Mouse (Mus musculus) lung, postnatal 36 days (tissue): Measurements from ENCODE around the gene Jph3.

Experiments used
- DNase-seq: peaks from one replicate; pipeline ENCODE4 v3.0.0; 2022; ENCODE audit warnings: mixed read lengths

Jph3 gene

DNA sequence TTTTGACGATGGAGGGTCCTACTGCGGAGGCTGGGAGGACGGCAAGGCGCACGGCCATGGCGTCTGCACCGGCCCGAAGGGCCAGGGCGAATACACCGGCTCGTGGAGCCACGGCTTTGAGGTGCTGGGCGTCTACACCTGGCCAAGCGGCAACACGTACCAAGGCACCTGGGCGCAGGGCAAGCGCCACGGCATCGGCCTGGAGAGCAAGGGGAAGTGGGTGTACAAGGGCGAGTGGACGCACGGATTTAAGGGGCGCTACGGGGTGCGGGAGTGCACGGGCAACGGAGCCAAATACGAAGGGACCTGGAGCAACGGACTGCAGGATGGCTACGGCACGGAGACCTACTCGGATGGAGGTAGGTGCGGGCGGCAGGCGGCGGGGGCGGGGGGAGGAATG lies 1.2 kb downstream of the Jph3 start:
- no peak for DNase-seq

DNA sequence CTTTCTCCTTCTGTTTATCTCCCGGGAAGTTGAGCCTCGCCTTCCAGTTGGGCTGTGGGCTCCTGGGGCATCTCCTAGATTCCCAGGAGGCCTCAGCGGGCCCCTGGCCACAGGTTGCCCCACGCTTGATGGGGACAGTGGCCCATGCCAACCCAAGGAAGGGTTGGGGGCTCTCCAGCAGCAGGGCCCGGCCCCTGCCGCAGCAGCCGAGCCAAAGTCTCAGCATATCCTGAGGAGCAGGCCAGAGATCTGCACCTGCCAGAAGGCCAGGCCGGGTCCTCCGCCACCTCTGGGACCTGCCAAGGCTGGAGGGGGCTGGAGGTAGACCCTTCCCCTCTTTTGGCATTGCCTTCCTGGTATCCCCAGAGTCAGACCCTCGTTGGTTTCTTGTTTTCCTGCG lies 1.6 kb downstream of the Jph3 start:
- no peak for DNase-seq

DNA sequence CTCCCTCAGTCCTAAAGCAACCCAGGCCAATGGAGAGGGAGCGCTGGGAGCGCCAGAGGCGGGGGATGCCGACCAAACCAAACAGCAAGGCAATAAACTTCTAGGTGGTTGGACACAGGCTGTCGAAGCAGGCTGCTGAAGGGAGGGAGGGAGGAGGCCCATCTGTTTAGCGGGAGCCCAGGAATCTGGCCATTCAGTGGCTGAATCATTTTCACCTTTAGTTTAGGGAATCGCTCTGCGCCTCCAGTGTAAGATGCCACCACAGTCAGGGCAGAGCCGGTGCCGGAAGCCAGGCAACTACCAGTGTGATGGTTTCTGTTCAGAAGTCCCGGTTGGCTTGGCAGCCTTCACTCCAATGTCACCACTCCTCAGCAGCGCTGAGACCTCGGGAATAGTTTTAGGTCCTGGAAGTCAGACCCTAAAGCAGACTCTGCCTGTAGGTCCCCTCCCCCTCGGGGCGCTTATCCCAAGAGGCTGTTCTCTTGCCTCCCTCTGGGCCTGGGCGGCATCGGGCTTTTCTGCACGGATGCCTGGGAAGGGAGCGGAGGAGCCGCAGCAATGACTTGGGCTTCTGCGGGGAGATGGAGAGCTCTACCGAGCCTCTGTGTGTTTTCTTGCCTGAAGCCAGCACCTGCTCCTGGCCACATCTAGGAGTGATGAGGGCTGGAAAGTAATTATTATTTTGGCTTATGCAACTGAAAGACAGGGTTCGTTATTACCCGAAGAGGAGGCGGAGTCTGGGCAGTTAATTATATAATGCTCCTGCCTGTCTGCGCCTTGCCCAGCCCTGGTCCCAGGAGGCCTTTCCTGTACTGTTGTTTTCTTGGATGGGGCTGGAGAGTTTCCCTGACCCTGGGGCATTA lies 2.3 kb downstream of the Jph3 start:
- DNase-seq: no peak

DNA sequence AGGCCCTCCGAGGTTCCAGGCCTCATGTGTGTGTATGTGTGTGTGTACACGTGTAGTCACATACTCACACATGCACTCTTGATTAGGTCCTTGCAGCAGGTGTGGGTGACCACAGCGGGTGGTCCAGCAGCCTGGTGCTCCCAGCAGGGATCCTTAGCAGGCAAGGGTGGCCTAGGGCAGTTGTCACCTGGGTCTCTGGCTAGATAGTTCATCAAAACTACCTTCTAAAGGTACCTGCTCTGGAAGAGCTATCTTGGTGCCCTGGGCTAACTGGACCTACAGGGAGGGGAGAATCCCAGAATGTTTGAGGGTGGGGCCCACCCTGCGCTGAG lies 2.9 kb downstream of the Jph3 start:
- no peak for DNase-seq

DNA sequence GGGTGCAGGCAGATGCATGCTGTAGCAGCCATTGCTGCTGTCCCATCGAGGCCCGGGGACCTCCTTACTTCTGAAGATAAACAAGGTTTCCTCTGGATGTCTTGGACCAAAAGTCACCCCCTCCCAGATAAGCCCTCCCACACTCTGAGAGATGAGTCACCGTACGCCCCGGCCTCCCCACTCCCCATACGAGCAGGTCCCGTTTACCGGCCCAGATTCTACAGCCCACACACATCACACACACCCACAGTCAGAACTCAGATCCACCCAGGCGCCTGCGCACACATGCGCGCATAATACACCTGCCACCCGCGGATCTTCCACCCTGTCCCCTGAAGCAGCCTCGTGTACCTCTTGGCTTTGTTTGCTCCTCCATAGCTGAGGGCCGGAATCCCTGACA lies 4.8 kb downstream of the Jph3 start:
- no peak for DNase-seq

DNA sequence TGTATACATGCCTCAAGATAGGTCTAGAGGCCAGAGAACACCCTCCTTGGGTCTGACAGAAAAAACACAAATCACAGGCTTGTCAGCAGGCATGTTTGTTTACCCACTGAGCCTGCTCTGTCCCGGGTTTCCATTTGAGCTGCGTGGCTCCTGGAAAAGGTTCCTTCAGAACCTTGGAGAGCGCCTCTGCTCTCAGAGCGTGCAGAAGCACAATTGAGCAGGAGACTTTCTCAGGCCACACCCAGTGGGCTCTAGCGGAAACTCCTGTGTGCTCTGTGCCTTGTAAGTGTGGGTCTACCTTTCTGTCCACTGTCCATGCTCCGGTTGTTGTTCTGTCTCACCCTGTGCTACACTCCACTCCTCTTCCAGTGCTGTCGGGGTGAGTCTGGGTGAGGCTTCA lies 6.8 kb downstream of the Jph3 start:
- peak; percentile 34 for DNase-seq

DNA sequence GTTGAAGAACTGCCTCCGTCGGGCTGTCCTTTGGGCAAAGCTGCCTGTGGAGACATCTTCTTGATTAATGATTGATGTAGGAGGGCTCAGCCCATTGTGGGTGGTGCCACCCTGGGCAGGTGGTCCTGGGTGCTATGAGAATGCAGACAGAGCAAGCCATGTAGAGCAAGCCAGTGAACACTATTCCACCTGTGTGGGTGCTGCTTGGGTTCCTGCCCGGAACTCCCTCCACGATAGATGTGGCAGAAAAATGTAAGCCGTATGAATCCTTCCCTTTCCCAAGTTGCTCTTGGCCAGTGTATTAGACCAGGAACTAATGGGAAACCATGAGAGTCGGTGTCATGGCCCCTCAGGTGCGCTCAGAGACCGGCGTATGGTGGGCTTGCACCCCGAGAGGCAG lies 11.3 kb downstream of the Jph3 start:
- DNase-seq: no peak

DNA sequence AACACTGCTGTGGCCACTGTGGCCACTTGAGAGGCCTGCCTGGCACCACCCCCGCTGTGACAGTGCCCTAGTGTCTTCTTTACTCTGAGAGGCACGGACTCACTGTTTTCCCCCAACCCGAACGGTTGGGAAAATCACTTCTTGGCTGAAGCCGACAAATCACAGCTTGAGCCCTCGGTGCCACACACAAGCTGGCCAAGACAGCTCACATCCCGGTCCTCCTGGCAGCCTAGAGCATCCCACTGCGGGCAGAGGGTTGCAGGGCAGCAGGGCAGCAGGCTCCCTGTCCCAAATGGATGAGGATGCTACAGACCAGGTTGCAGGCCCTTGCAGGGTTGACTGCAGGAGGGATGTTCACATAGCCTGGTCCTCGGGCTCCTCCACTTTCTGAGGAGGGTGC lies 20.1 kb downstream of the Jph3 start:
- DNase-seq: no peak

DNA sequence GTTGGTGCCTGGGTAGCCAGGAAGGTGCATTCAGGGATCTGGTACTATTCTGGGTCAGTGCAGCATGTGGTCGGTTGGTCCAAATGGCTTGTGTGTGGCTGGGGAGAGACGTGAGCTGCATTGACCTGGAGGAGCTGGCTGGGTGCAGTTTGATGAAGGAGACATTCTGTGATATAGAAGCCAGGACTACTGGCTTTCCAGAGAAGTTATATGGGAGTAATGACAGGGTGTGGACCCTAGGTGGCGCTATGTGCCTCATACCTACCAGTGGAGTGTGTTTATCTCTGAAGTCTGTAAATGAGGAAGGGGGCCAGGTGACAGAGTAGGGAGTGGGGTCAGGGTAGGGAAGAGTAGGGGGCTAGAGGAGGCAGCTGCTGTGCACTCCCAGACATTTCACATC lies 21.1 kb downstream of the Jph3 start:
- peak; percentile 8 for DNase-seq

DNA sequence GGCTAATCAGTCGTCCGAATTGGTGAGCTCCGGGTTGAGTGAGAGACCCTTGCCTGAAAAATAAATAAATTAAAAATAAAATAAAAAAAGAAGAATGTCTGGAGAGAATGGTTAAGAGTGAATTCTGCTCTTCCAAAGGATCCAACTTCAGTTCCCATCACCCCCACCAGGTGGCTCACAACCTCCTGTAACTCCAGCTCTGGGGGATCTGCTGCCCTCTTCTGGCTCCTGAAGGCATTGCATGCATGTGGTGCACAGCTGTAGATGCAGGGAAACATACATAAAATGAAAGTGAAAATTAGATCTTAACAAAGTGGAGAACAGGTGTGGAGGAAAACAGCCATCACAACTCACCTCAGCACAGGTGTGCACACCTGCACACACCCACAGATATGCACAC lies 22.0 kb downstream of the Jph3 start:
- DNase-seq: peak; percentile 71

DNA sequence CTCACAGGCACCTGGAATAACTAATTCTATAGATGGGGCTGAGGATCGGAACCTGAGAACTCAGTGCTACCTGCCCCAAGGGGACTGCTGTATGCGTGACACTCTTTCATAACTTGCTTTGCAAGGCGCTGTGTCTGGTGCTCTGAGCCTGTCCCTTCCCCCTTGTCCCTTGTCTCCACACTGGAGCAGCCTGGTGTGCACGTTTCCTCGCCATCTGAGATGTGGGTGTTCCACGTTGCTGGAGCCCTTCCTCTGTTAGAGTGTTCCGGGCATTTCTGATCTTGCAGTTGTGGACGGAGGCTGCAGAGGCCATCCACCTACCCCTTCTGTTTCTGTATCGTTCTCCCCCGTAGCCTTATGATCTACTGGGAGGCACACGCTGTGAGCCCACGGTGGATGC lies 29.0 kb downstream of the Jph3 start:
- no peak for DNase-seq

DNA sequence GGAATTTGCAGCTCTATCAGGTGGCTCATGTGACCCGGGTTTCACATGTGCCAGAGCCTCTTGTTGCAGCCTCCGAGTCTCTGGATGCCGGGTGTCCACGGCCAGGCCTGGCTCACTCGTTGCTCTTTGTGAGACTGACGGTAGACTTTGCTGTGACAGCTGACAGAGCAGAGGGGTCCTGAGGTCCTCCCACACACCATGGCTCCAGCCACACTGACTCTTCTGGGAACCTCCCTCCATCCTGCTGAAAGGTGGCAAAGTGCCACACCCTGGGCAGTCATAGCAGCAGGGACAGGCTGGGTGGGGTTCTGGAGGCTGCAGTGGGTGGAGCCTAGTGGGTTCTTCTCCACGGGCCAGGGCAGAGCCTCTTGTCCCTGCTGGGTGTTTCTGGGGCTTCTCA lies 31.1 kb downstream of the Jph3 start:
- no peak for DNase-seq

DNA sequence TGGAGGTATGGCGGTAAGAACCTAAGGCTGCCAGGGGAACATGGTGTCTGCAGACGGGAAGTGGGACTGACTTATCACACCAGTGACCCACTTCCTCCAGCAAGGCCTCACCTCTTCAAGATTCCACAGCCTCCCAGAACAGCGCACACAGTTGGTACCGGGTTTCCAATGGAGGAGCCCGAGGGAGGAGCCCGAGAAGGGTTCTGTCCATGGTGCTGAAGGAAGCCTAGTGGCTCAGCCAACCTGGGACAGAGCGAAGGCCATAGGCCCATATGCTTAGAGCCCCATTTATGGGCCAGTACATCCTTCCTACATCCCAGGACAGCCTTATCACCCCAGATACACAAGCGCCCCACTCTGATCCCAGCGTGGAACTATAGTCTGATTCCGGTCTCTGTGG lies 32.1 kb downstream of the Jph3 start:
- peak; percentile 11 for DNase-seq

DNA sequence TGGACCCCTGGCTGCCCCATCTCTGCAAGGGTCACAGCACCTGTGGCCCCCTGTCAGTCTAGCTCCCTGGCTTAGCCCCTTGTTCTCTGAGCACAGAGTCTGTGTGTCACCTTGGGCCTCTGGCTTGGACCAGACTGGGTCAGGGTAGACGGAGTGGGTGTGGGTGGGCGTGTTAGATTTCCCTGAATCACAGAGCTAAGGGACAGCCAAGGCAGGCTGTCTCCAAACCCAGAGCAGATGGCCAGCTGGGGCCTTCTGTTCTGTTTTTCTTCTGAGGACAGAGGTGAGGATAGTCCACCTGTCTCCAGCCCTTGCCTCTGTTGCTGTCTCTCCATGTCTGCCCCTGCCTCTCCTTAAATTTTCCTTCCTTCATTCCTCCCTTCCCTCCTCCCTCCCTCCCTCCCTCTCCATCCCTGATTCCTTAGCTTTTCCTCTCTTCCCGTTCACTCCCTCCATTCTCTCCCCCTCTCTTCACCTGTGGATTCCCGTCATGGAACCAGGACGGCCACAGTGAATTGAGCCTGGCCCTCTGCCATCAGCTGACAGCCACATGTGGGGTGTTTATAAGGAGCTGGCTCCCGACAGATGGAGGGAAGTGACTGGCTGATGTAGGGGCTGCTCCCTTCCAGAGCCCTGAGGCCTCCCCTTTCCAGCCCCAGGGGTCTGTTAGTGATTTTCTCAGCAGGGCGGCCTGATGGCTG lies 33.7 kb downstream of the Jph3 start:
- DNase-seq: no peak

DNA sequence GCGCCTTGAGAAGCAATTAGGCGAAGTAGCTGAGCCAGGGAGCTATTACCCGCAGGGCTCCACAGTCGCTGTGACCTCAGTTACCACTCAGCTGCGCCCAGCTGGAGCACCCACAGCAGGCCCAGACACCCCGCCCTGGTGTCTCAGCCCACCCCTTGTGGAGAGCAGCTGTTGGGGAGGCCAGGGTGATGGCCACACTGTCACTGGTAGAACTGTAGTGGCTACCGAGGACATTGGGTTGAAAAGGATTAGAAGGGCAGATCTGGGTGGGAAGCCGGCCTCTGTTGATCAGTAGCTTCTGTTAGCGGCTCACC lies 34.2 kb downstream of the Jph3 start:
- no peak for DNase-seq

DNA sequence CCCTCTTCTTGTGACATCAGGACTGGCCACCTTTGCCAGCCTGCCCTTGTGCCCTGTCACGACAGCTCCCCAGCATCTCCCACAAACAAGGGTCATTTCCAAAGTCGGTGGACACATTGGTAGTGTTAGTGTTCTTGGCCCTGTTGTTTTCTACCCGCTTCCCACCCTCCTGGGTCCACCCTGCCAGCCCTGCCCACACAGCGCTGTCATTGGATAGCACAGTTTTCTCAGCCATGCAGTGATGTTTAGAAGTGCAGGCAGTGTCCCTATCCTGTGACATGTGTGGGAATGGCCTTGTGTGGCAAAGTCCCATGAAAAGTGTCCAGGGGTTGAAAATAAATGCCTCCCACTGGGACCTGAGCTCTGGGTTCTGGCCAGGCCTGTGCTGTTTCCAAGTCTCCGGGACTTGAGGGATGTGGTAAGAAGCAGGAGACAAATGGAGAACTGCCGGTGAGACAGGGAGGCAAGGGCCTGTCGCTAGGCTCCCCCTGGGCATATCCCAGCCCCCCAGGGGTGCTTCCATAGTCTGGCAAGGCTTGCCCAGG lies 36.2 kb downstream of the Jph3 start:
- no peak for DNase-seq

DNA sequence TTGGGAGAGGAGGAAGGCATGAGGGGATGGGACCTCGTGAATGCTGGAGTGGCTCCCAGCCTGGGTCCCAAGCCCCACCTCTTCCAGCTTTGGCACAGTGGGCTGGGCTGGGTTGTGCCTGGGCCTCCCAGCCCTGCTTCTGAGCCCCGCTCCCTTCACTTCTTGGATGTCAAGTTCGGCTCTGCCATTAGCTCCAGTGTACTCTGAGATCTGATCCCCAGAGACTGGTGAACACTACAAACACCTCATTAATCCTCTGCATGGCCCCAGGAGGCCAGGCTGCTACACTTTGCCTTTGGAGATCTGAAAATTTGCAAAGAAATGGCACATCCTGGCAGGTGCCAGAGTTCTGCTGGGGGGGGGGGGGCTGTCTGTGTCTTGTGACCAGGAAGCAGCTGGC lies 39.7 kb downstream of the Jph3 start:
- no peak for DNase-seq

DNA sequence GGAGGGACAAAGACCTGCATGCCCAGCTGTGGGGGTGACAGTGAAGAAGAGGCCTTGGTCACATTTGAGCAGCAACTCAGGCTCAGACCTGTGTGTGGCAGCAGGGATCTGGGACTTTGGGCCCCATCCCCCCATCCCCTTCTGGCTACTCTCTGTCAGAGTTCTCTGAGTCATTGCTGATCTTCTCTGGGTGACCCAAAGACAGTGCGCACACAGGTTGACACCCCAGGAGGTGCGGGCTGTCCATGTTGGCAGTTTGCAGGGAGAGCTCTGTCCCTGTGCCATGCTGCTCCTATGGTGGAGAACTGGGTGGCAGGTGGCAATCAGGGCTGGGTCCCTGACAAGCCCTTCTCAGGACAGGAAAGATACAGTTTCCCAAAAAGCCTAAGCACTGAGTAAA lies 40.2 kb downstream of the Jph3 start:
- DNase-seq: no peak

DNA sequence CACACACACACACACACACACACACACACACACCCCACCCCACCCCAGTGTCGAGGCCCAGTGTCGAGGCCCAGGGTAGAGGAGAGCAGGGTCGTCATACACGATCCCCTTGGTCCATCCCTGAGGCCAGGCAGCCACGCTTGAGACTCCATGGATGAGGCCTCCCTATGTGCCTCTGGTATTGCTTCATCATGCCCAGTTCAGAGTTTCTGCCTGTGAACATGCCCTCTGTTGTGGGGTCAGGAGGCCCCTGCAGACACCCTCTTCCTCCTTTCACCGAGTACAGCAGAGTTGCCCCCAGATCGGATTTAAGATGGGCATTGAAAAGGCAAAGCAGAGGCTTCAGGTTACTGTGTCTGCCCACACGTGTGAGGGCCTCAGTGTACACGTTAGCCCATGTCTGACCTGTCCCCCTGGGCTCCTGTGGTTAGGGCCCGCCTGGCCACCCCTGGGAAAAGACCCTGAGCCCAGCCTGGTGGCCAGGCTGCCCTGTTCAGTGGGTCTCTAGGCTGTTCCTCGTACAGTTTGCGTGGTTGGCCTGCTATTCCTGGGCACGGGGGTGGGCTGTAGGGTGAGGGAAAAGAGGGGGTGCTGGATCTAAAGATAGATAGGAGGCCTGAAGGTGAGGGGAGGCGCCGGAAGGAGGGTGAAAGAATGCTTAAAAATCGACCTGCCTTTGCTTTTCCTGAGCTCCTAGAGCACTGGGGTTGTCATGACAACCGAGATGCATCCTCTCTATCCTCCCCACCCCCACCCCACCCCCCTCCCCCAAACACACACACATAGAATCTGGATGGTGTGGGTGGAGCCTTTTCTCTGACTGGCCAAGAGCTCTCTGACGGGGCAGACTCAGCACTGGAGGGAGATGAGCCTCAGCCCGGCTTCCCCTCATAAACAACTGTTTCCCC lies 41.7 kb downstream of the Jph3 start:
- no peak for DNase-seq

DNA sequence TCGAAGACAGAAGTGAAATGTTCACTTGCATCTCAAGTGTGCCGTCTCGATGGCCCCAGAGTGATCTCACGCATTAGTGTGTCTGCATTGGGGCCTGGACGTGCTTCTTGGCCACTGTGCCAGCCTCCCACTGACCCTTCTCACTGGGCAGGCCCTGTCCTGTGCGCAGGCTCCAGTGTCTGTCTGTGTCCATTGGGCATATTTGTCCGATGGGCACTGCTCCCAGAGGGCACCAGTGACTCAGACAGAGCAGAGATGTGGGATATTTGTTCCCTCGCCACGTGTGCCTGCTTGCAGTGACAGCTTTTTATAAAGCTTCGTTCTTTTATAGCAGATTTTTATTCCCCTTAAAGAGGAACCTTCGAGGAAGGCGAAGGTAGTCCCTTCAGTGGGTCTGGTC lies 44.5 kb downstream of the Jph3 start:
- no peak for DNase-seq

DNA sequence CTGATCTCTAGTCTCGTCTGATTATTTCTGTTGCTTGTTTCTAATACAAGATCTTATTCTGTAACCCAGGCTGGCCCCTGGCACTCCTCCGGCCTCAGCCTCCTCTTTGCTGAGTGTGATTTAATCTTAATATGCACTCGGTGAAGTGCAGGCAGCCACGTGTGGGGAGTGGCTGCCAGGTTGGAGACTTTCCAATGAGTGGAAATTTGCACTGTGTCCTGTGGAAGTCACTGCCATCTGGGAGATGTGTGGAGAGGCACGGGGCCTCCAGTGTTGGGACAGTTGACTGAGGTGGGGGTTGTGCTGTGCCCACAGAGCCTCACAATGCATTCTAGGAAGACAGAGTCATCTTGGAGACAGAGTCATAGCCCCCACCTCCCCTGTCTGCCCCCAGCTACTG lies 53.1 kb downstream of the Jph3 start:
- DNase-seq: no peak

DNA sequence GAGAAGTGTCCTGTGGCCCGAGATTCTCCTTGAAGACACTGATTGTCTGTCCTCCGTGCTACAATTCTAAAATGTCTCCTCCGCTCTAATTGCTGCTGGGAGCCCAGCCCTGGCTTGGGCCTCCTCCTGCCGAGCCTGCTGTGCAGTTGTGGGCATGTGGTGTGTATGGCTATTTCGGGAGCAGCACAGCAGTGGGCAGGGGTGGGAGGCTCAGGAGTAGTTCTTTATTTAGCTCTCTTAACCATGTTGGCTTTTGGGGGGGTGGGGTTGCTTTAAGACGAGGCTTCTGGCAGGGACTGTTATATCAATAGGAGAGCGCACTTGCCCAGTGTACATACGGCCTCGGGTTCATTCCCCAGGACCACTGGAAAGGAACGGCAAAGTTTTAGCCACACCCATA lies 57.1 kb downstream of the Jph3 start:
- DNase-seq: no peak

DNA sequence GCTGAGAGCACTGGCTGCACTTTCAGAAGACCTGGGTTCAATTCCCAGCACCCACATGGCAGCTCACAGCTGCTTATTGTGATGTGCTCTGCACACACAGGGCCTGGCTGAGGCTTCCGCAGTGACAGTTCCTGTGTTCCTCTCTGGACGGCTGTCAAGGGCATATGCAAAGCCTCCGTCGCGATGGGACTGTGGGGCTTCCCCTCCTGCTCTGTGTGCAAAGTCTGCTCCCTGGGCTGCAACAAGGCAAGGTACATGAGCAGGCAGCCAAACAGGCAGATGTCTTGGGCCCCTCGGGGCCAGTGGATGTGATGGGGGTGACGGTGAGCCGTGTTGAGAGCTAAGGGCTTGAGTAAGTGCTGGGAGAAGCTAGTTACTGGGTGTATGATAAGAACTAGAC lies 59.4 kb downstream of the Jph3 start:
- DNase-seq: no peak

DNA sequence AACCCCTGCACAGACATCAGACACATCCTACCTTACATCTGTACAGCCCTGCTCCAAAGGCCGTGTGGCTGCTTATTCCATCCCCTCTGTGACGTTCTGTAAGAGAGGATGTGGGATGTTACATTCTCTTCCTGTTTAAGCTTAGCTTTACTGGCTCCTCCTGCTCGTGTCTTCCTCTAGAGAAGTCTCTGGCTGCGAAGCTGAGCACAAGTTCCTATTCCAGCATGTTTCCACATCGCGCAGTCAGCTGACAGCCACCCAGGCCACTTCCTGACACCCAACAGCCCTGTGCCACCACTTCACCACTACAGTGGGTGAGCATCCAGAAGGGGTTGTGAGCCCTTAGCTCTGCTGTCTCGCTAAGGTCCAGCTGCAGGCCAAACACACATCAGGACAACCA lies 62.7 kb downstream of the Jph3 start:
- DNase-seq: peak; percentile 65
